Mouse (Mus musculus) kidney, postnatal 14 days (tissue): ENCODE results near the gene Hjurp.

Source experiments
- DNase-seq: peaks from one replicate; pipeline ENCODE4 v3.0.0; 2022; ENCODE audit warnings: mixed read lengths

Hjurp gene

DNA sequence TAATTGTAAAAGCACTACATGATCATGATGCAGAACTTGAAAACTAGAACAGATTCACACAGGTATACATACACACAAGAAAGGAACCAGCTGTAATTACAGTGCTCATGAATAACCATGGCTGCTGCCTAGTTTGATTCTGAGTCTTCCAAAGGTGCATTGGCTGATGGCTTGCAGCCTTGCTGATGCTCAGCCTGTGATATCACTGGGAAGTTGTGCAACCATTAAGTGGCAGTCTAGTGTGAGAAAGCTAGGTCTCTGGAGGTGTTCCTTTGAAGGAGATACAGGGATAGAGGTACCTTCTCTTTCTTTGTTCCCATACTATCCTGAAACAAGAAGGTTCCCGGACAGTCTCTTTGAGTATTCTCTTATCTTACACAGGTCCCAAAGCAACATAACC is 58.4 kb downstream of the Hjurp start:
- no peak for DNase-seq

DNA sequence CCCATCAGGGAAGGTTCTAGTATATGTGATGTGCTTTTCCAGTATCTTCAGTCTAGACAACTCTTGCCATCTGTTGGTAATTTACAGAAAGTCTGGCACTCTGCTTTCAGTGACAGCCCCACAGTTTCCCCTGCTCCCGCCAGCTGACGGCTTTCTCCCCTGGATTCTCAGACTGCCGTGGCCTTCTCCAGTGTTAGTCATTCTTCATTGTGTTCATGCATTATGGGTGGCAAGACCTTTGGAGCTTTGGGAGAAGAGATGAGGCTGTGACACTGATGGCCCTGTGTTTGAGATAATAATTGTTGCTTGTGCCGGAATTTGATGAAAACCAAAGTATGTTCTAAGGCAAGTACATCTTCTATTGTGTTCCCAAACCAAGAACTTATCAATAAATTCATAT is 58.8 kb downstream of the Hjurp start:
- DNase-seq, result no peak

DNA sequence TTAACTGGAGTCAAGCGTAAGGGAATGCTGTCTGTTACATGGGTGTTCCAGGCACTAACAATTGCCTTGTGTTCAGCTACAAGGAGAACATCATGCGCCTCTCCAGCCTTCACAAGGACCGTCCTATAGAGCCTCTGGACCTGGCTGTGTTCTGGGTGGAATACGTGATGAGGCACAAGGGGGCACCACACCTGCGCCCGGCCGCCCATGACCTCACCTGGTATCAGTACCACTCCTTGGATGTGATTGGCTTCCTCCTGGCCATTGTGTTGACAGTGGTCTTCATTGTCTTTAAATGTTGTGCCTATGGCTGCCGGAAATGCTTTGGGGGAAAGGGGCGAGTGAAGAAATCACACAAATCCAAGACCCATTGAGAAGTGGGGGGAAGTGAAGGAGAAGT is 59.4 kb downstream of the Hjurp start:
- DNase-seq, result no peak

DNA sequence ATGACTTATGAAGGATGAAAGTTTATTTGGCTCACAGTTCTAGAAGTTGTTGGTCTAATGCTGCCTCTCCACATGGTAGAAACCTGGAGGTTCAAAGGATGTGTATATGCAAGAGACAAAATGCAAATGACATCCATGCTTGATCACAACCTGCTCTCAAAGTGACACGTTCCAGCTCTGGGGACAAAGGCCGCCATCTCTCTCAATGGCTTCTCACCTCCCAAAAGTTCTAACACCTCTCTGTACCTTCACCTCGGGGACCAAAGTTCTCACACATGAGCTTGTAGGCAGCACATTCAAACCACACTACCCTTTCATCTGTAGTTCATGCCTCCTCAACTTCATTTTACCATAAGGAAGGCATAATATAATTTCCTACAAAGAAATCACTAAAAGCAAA is 59.9 kb downstream of the Hjurp start:
- DNase-seq, result no peak

DNA sequence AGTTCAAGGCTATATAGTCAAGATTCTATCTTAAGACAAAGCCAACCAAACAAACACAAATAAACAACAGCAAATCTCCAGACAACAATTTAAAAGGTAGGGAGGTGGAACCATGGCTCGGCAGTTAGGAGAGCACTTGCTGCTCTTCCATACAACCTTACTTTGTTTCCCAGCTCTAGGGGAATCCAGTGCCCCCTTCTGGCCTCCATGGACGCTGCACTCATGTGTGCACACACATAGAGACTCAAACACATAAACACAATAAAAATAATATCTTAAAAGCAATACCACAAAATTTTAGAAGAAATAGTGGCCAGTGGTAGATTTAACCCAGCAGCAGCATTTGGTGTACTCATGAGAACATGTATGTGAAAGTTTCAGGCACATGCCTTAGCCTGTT is 60.3 kb downstream of the Hjurp start:
- DNase-seq, result peak; percentile 26

DNA sequence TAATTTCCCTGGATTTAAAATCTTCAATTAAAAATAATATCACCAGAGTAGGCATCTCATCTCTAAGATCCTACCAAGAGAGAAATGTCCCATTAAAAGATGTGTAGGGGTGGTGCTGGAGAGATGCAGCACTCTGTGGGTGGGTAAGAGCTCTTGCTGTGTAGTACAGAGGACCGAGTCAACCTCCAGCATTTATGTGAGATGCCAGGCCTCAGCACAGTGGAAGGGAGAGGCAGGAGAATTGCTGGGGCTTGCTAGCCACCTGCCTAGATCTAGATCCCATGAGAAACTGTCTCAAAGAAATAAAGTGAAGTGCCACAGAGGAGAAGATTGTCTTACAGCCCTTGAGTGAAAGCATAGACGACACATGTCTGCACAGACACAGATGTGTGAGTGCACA is 60.9 kb downstream of the Hjurp start:
- DNase-seq, result peak; percentile 4

DNA sequence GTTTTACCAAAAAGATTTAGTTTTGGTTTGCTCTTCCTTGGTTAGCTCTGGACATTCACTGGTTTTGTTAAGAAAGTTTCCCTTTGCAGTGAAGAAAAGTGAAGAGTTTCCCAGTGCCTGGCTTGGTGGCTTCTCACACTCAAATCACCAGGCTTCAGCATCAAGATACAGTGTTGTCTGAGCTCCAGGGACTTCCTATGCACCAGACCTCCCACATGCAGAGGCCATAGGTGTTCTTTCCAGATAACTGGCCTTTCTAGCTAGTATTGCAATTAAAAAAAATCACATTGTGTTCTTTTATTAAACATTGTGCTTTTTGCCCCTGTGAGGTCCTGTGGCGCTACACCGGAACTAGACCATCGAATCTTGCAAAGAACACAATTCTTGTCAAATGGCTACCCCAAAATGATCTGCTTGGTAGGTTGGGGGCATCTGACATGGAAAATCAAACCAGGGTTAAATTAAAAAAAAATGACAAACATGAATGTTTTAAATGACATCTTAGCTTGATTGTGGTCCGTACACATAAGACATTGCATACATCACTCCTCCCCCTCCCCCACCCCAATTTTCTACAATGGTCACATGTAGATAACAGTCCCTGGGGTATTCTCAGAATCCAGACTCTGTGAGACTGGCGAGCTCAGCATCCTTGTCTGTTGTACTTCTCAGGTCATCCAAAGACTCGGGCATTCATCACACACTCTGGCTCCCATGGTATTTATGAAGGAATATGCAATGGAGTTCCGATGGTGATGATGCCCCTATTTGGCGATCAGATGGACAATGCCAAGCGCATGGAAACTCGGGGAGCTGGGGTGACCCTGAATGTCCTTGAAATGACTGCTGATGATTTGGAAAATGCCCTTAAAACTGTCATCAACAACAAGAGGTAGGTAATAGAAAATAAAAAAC is 61.7 kb downstream of the Hjurp start:
- no peak for DNase-seq

DNA sequence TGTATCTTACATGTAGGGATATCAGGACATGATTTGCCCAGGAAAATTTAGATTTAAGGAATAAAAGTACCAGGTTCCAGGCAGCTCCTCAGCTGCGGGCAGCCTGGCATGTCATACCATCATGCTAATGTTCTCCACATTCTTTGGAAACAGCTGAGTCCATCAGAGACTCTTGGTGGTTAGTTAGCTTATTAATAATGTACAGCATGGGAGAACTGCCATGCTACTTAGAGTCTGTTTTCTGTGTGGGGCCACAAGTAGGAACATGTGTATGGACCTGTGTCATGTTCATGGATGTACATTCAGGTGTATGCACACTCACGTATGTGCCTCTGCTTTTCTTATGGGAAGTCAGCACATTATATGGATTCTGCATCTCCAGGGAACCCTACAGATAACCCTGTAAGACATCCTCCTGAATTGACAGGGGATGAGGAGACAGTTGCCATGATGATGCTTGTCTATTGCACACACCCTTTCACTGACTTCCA is 62.9 kb downstream of the Hjurp start:
- no peak for DNase-seq

DNA sequence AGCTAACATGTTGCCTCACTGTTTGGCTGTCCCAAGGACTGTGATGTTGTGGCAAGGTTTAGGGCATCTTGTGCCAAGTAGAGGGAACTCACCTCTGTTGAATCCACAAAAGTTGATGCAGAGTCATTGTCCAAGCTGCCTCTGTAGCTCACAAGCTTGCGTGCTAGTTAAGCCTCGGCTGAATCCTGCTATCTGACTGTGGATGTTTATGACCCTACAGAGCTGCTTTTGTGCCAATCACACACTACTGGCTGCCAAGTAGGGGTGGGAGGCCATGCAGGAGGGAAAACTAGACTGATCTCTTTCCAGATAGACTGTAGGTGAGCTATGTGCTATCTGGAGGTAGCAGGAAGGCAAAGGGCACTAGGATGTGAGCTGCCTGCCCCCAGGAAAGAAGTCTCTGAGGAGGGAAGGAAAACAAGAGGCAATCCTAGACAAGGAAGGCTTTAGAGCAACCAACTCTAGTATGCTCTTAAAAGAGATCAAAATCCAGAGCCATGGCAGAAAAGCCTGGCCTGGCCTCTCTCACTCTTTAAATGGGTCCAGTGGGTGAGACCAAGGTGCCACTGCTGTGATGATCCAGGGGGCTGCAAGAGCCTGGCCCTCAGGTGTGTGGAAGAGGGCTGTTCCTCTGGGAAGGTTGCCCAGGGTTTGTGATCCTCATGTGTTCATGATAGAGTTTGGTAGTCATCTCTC is 63.5 kb downstream of the Hjurp start:
- peak; percentile 24 for DNase-seq

DNA sequence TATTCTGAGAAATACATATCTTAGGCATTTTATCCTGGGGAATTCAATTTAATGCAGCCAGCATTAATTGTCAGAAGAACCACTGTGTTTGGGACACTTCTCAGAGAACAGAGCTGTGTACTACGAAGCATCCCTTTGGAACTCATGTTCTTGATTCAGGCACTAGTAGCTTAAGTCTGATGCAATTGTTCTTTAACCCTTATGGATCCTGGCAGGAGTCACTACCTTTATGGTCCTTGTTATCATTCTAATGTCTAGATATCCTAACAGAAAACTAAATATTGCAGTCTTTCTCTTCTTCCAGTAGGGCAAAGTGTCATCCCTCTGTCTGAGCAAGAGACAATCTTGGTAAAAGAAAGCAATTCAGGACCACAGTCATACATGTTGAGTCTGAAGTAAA is 64.4 kb downstream of the Hjurp start:
- no peak for DNase-seq
